Mouse (Mus musculus) mesoderm, embryonic 11.5 days (tissue): ENCODE measurements around the gene Olfr49.
"Not testable (repeated sequence)": the region's sequence is repeated elsewhere in the genome, so short reads cannot be mapped to it uniquely, and the experiment has no call there.

Experiments
- DNase-seq: peaks from one replicate; pipeline ENCODE4 v3.0.0-alpha.2; 2012; ENCODE audit warnings: low read depth, low spot score

Olfr49 gene

GRCm38 (mm10) chr14:54231176-54231956, 53.4 kb downstream of the Olfr49 start:
- DNase-seq = no peak

- no peak for DNase-seq
Observed at GRCm38 (mm10) chr14:54230638-54231150, 54.0 kb downstream of the Olfr49 start.

- not testable (repeated sequence) for DNase-seq
Observed at GRCm38 (mm10) chr14:54229849-54230248, 54.9 kb downstream of the Olfr49 start.

- DNase-seq = peak; percentile 25
Observed at GRCm38 (mm10) chr14:54228933-54229713, 55.6 kb downstream of the Olfr49 start.

GRCm38 (mm10) chr14:54228501-54228900, 56.2 kb downstream of the Olfr49 start:
- DNase-seq = no peak
